Mouse (Mus musculus) ovary, adult 18-20 months (tissue): ENCODE measurements at regions not wholly inside any gene's neighbourhood (a gene's known extent, or its start where the extent isn't known, plus 50 kb on each side); places are given as distances from the start of the nearest gene placed in this dataset.
"Not testable (repeated sequence)": the region's sequence is repeated elsewhere in the genome, so short reads cannot be mapped to it uniquely, and the experiment has no call there.

ENCODE experiments used
- DNase-seq: peaks from one replicate; pipeline ENCODE4 v3.0.0; 2022; ENCODE audit warnings: low spot score, mixed read lengths

- DNase-seq: no peak
Measured at GRCm38 (mm10) chr1:47299311-47299710, 406.7 kb upstream of the Slc39a10 start.

DNA sequence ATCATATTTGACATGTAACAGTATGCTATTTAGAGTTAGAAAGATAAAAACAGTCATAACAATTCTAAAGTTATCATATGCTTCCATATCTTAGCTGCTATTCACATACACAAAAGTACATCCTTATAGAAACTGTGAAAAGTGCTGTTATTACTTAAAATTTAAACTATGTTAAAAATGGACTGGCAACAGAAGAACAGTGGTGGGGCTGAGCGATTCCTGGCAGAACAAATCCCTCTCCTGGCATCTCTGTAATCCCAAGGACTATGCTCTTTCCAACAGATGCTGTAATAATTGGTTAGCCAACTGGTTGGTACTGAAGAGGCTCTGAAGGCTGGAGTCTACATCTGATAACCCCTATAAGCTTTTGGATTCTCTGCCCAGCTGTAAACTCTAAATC, 393.0 kb upstream of the Slc39a10 start:
- no peak for DNase-seq

GRCm38 (mm10) chr1:47278321-47279020, 385.8 kb upstream of the Slc39a10 start:
- DNase-seq: no peak

GRCm38 (mm10) chr1:47277839-47278238, 385.2 kb upstream of the Slc39a10 start:
- DNase-seq: no peak

DNA sequence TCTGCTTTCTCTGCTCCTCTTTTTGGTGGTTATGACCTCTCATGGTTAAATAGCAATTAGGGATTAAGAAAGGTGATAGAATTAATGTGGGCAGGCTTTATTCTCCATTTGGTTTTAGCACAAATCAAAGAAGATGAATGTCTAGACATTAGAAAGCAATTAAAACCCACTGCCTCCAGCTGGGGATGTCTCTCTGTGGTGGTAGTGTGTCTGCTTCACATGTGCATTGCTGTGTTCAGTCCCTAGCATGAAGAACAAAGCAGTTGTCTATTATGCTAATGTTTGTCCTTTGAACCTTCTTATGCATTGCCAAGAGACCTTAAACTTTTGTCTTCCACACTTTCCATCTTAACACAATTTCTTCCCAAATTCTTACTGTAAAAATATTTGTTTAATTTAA, 379.5 kb upstream of the Slc39a10 start:
- no peak for DNase-seq

DNA sequence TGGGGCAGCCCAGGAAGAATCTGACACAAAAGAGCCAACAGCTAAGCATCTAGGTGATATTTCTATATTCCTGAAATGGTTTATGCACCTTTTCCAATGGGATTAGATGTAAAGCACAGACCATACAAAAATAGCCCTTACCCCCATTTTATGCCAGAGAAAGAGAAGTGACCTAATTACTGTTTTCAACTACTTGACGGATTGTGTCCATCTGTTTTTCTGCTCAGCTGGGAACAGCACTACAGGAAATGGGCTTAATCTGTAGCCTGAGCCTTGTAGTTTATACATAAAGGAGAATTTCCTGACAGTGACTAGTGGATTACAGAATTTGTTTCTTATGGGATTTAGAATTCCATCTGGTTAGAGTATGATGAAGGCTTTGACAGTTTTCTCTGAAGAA, 371.0 kb upstream of the Slc39a10 start:
- DNase-seq: no peak

GRCm38 (mm10) chr1:47261505-47262130, 369.0 kb upstream of the Slc39a10 start:
- no peak for DNase-seq

DNA sequence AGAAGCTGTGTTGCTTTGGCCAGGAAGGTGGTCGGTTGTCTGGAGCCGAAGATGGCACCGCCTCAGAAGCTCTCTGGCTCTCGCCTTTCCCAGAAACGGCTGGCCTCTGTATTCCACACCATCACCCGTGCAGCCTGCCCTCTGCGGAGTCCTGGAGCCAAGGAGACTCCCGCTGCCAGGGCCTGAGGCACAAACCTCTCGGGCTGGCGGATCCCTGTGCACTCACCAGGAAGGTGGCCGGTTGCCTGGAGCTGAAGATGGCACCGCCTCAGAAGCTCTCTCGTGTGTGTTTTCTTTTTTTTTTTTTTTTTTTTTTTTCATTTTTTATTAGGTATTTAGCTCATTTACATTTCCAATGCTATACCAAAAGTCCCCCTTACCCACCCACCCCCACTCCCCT, 358.1 kb upstream of the Slc39a10 start:
- DNase-seq: not testable (repeated sequence)

GRCm38 (mm10) chr1:47217088-47217487, 324.4 kb upstream of the Slc39a10 start:
- no peak for DNase-seq

- no peak for DNase-seq
Measured at GRCm38 (mm10) chr1:47216419-47217002, 323.9 kb upstream of the Slc39a10 start.

DNA sequence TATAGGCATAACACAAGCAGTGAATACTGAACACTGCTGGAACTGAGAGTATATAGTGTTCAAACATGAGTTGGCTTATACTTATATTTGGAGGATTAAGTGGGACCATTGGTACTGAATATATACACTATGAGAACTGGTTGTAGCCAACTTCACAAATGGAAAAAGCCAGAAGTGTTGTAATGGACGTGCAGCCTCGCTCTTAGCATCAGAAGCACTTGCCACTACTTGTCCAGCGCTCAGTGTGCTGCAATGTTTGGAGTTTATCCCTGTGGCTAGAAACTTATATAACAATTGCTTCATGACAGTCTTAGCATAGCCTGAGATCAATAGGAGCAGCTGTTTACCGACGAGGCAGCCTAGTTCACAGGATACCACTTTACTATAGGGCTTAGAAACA, 320.8 kb upstream of the Slc39a10 start:
- DNase-seq: no peak

GRCm38 (mm10) chr1:47193001-47193400, 300.3 kb upstream of the Slc39a10 start:
- no peak for DNase-seq

DNA sequence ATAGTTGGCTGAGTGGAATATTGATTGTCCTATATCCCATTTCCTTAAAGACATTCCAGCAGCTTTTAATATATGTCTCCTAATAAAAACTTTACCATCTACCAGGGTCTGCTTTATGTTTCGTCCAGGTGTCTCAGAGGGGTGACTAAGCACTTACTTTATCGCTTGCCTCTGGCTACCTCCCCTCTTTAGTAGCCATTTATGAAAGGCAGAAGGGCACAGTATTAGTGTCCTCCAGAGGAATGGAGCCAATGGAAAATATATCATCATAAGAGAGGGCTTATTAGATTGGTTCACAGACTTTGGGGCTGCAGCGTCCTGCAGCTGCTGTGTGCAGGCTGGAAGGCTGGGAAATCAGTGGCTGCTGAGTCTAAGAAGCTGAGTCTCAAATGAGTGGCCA, 271.8 kb upstream of the Slc39a10 start:
- DNase-seq: no peak

DNA sequence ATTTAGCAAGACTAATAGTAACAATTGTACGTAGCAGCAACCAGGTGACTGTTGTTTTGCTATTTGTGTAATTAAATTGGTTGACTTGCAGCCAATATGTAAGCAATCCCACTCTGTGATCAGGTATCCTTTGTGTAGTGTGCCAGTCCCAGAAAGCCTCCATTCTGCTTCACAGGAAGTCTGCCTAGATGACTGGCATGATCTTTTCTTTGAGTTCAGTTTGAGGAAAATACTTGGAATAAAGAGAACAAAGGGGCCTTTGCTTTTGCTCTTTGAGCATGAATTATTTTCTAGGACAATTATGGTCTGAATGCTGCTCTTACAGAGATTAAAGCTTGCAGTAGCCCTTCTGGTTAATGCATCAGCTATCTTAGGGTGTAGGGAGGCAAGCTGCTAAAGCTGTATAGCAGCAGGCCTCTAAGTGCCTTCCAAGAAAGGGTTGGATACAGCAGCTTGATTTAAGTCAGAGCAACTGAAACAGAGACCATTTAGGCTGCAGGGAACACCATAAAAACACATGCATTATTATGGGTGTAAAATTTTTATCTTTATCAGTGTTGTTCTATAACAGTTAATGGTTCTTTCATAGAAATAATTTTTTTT, 271.3 kb upstream of the Slc39a10 start:
- DNase-seq: no peak

GRCm38 (mm10) chr1:47130031-47130430, 237.4 kb upstream of the Slc39a10 start:
- DNase-seq: not testable (repeated sequence)

- no peak for DNase-seq
Measured at GRCm38 (mm10) chr1:47119636-47120035, 227.0 kb upstream of the Slc39a10 start.

DNA sequence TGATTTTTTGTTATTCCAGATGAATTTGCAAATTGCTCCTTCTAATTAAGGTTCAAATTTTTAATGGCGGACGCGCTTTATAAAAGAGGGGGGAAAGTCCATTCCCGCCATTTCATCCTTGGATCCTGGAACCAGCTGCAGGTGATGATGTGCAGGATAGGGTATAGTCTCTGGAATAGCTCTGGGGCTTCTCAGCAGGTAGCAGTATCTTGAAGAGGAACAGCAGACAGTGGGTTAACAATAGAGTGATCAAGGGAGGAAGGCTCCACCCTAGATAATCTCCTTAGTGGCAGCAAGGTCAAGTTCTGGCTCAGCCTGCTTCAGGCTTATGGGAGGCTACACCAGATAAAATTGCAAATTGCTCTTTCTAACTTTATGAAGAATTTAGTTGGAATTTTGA, 224.0 kb upstream of the Slc39a10 start:
- DNase-seq: not testable (repeated sequence)

- DNase-seq: no peak
Measured at GRCm38 (mm10) chr1:47112494-47112893, 219.8 kb upstream of the Slc39a10 start.

- DNase-seq: no peak
Measured at GRCm38 (mm10) chr1:47104055-47104454, 211.4 kb upstream of the Slc39a10 start.

- no peak for DNase-seq
Measured at GRCm38 (mm10) chr1:47103321-47103988, 210.8 kb upstream of the Slc39a10 start.

GRCm38 (mm10) chr1:47097084-47097996, 204.7 kb upstream of the Slc39a10 start:
- DNase-seq: no peak
